Mouse (Mus musculus) spleen, adult 12 weeks (tissue): ENCODE data around the gene Otol1.

ENCODE experiments used
- DNase-seq: peaks from one replicate; pipeline ENCODE4 v3.0.0; 2022; ENCODE audit warnings: low spot score

The Otol1 gene

GRCm38 (mm10) chr3:70007313-70007712 lies at the start of gene Otol1:
Otol1 (plus strand) TSS chr3:70007613.
- no peak for DNase-seq

GRCm38 (mm10) chr3:69962187-69962586 lies 45.2 kb upstream of the Otol1 start:
- DNase-seq, result no peak

GRCm38 (mm10) chr3:69971482-69972097 lies 35.8 kb upstream of the Otol1 start:
- DNase-seq, result no peak

- no peak for DNase-seq
These were observed 29.3 kb upstream of the Otol1 start for GRCm38 (mm10) chr3:69978092-69978491.

- no peak for DNase-seq
These were observed 13.6 kb upstream of the Otol1 start for GRCm38 (mm10) chr3:69993806-69994205.

GRCm38 (mm10) chr3:70001540-70001939 lies 5.9 kb upstream of the Otol1 start:
- DNase-seq, result no peak

GRCm38 (mm10) chr3:70003126-70003764 lies 4.2 kb upstream of the Otol1 start:
- DNase-seq, result no peak

- no peak for DNase-seq
These were observed 3.5 kb upstream of the Otol1 start for GRCm38 (mm10) chr3:70003955-70004354.

- DNase-seq, result no peak
These were observed 3.0 kb upstream of the Otol1 start for GRCm38 (mm10) chr3:70004379-70004778.

- no peak for DNase-seq
These were observed 5.2 kb downstream of the Otol1 start for GRCm38 (mm10) chr3:70012641-70013040.

- no peak for DNase-seq
These were observed 19.2 kb downstream of the Otol1 start for GRCm38 (mm10) chr3:70026605-70027004.

- no peak for DNase-seq
These were observed 21.8 kb downstream of the Otol1 start for GRCm38 (mm10) chr3:70029260-70029659.

- no peak for DNase-seq
These were observed 28.2 kb downstream of the Otol1 start for GRCm38 (mm10) chr3:70035593-70035992.
